Mouse (Mus musculus) kidney, embryonic 16.5 days (tissue): ENCODE data around the gene Rftn2. TPM values are rescaled to one million over a fixed set of nuclear protein-coding genes. Genes with fewer than 3 reads are reported as not detected.

ENCODE experiments used
- ATAC-seq: fragments of 200-750 bp; cut with Nextera tagmentation; 2 replicates; pipeline ENCODE4 v1.8.0; 2017; ENCODE audit warnings: moderate TSS enrichment; ENCODE audit not compliant: low FRiP score, low TSS enrichment
- H3K27ac ChIP-seq: fragments of 300-500 bp; sonication (generic); 2 replicates; pipeline ENCODE4 v1.5.1; 2014; ENCODE audit warnings: low read length
- H3K27me3 ChIP-seq: fragments of 300-500 bp; sonication (generic); 2 replicates; pipeline ENCODE4 v1.6.1; 2014; ENCODE audit warnings: low read length, control low read depth, mixed read lengths; ENCODE audit not compliant: insufficient read depth
- H3K36me3 ChIP-seq: fragments of 300-500 bp; sonication (generic); 2 replicates; pipeline ENCODE4 v1.6.1; 2014; ENCODE audit warnings: low read length, control low read depth, mixed read lengths; ENCODE audit not compliant: insufficient read depth
- H3K4me1 ChIP-seq: fragments of 300-500 bp; sonication (generic); 2 replicates; pipeline ENCODE4 v1.6.1; 2014; ENCODE audit warnings: low read length, control low read depth, mixed read lengths; ENCODE audit not compliant: insufficient read depth
- H3K4me2 ChIP-seq: fragments of 300-500 bp; sonication (generic); replicated peaks from 2 replicates; pipeline ENCODE4 v1.6.1; 2014; ENCODE audit warnings: low read depth, low read length
- H3K4me3 ChIP-seq: fragments of 300-500 bp; sonication (generic); 2 replicates; pipeline ENCODE4 v1.5.1; 2014; ENCODE audit warnings: mild to moderate bottlenecking, low read length
- H3K9ac ChIP-seq: fragments of 300-500 bp; sonication (generic); replicated peaks from 2 replicates; pipeline ENCODE4 v1.6.1; 2014; ENCODE audit warnings: low read length
- H3K9me3 ChIP-seq: fragments of 300-500 bp; sonication (generic); 2 replicates; pipeline ENCODE4 v1.6.1; 2016; ENCODE audit warnings: low read length, control low read depth
- WGBS: fragments of 180-500 bp; shearing (Covaris S2); extraction: QIAGEN DNeasy Blood & Tissue Kit; methylation state at CpG from one replicate; pipeline ENCODE4 v1.1.7; 2014; 5-methylcytosine and 5-hydroxymethylcytosine counted together
- polyA plus RNA-seq: library from polyadenylated mRNA; unstranded; fragments of >200 nt; fragmentation: Nextera tagmentation; extraction: Ambion mirVana; gene quantifications from 2 replicates; pipeline ENCODE4 v1.2.1, GENCODE M21; 2015

Gene Rftn2
- 7.6 and 9.0 TPM in 2 replicates for polyA plus RNA-seq

DNA sequence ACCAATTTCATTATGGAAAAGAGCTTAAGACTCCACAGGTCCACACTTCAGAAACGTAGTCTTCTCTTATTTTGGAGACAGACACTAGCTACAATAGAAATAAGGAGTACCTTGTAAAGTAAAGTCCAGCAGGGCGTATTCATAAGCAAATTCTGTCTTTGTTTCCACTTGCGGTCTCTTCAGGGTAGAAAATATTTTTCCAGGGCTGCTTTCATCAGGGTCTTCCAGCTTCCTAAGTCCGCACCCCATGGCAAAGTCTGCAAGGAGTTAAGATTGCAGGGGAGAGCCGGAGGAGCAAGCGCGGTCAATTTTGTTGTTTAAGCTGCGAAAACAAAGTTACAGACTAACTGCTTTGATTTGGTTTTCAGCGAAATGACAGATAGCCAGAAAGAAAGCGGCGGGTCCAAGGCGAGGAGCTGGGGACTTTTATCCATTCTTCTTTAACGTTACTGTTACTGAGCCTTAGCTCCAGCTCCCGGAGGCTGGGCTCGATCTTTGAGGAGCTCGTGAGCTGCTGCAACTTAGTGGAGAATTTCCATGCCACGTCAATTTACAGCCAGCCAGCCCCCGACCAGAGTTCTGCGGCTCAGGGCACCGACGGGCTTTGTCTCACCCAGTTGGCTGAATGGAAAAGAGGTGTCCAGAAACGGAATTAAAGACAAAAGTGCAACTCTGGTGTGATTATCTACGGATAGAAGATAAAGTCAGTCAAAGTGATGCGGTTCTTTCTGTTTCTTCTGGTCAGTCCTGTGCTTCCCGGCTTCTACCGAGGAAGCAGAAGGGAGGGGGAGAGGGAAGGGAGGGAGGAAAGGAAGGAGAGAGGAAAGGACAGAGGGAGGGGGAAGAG is at the start of gene Rftn2:
Gene Rftn2, minus strand, starts transcription at position 772 of the 847 bp plus-strand sequence.
- ATAC-seq = peak; percentile 78
- no peaks in the 10 kb centered on the region for H3K9me3 ChIP-seq
- H3K4me1 ChIP-seq = no peaks in the 10 kb centered on the region
- whole genome bisulfite sequencing = 3% methylated on average over 26 of the region's 26 CpGs
- H3K36me3 ChIP-seq = no peaks in the 10 kb centered on the region
- H3K27ac ChIP-seq = peak within 1 kb of the TSS; percentile 54
- peak within 1 kb of the TSS; percentile 59 for H3K4me2 ChIP-seq
- peak within 1 kb of the TSS; percentile 56 for H3K4me3 ChIP-seq
- H3K27me3 ChIP-seq = no peaks in the 10 kb centered on the region; the same call in 1 of the 2 replicates
- H3K9ac ChIP-seq = peak within 1 kb of the TSS; percentile 66

- no peaks in the 10 kb centered on the region for H3K4me1 ChIP-seq
- WGBS = 71% methylated on average over 2 of the region's 2 CpGs
- no peak overlapping the region for H3K27ac ChIP-seq
- H3K9me3 ChIP-seq = no peaks in the 10 kb centered on the region
- H3K9ac ChIP-seq = no peak overlapping the region
- no peak overlapping the region for H3K4me2 ChIP-seq
- no peaks in the 10 kb centered on the region for H3K36me3 ChIP-seq
- no peaks in the 10 kb centered on the region for H3K27me3 ChIP-seq
- no peak overlapping the region for H3K4me3 ChIP-seq
- ATAC-seq = no peak
Observed at GRCm38 (mm10) chr1:55265447-55265846, 38.9 kb upstream of the Rftn2 start.

DNA sequence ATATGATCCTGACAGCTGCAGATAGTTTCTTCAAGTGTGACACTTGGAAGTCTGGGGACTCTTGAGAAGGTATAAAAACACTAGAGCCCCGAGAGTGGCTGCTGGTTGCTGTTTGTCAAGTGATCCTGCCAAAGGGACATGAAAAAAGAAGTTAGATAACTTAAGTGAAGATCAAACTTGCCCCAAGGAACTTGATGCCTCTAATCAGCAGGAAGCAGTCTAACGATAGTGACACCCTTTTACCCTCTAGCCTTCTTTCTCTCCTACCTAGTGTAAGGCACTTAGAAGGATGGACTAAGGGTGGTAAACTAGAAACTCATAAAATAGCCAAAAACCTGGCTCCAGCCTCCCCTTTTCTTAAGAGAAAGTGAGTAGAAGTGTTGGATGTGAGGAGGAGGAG is 37.8 kb upstream of the Rftn2 start:
- no peak for ATAC-seq
- H3K36me3 ChIP-seq = no peaks in the 10 kb centered on the region
- no peaks in the 10 kb centered on the region for H3K9me3 ChIP-seq
- H3K9ac ChIP-seq = no peak overlapping the region
- no peaks in the 10 kb centered on the region for H3K27me3 ChIP-seq
- 31% methylated on average over 2 of the region's 2 CpGs for WGBS
- no peaks in the 10 kb centered on the region for H3K4me1 ChIP-seq
- no peak overlapping the region for H3K4me2 ChIP-seq
- H3K4me3 ChIP-seq = no peak overlapping the region
- H3K27ac ChIP-seq = no peak overlapping the region

GRCm38 (mm10) chr1:55246374-55246773 is 19.8 kb upstream of the Rftn2 start:
- H3K27me3 ChIP-seq = no peaks in the 10 kb centered on the region
- 0 out of 2 replicates have a peak, but pooled peaks cover 7% of the 10 kb centered on the region for H3K4me1 ChIP-seq
- H3K27ac ChIP-seq = no peak overlapping the region
- ATAC-seq = no peak
- no peaks in the 10 kb centered on the region for H3K36me3 ChIP-seq
- H3K9me3 ChIP-seq = no peaks in the 10 kb centered on the region
- no peak overlapping the region for H3K4me3 ChIP-seq
- no peak overlapping the region for H3K9ac ChIP-seq
- no peak overlapping the region for H3K4me2 ChIP-seq
- WGBS = 85% methylated on average over 2 of the region's 2 CpGs

DNA sequence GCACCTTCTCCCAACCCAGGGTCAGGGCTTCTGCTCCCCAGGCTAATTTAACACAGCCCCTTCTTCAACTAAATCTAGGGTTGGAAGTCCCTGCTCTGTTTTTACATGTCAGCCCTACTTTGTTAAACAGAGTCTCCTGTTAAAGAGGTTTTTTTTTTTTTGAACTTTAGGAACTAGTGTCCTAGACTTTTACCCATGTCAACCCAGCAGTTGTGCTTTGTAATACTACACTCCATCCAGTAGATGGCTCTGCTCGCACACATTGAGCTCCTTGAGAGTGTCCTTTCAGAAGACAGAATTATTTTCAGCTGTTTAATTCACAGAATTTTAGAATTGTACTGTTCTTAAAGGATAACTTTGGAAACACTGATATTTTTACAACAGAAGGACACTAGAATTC is 12.7 kb upstream of the Rftn2 start:
- H3K27ac ChIP-seq = no peak overlapping the region
- H3K9me3 ChIP-seq = no peaks in the 10 kb centered on the region
- H3K36me3 ChIP-seq = no peaks in the 10 kb centered on the region
- H3K4me3 ChIP-seq = peak overlapping the region; percentile 91
- WGBS = 0% methylated on average over 1 of the region's 1 CpGs
- peak overlapping the region; percentile 87 for H3K4me2 ChIP-seq
- no peaks in the 10 kb centered on the region for H3K27me3 ChIP-seq
- ATAC-seq = no peak
- H3K4me1 ChIP-seq = peaks cover 31% of the 10 kb centered on the region
- H3K9ac ChIP-seq = no peak overlapping the region

DNA sequence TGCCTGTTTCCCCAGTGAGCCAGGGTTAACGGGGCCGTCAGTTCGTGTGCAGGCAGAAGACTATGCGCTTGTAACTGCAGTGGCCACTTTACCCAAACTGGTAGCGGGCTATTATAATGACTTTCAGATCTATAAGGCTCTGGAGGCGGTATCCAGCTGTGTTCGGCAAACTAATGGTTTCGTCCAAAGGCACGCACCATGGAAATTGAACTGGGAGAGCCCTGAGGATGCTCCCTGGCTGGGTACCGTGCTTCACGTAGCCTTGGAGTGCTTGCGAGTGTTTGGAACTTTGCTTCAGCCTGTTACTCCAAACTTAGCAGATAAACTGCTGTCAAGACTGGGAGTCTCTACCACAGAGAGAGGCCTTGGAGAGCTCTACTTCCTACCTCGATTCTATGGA is 11.9 kb upstream of the Rftn2 start:
- no peaks in the 10 kb centered on the region for H3K27me3 ChIP-seq
- H3K4me2 ChIP-seq = peak overlapping the region; percentile 87
- H3K27ac ChIP-seq = no peak overlapping the region
- no peaks in the 10 kb centered on the region for H3K9me3 ChIP-seq
- H3K36me3 ChIP-seq = no peaks in the 10 kb centered on the region
- peak overlapping the region; percentile 76 for H3K9ac ChIP-seq
- H3K4me1 ChIP-seq = peaks cover 31% of the 10 kb centered on the region
- H3K4me3 ChIP-seq = peak overlapping the region; percentile 91
- WGBS = 33% methylated on average over 13 of the region's 13 CpGs
- no peak for ATAC-seq

- Histone ChIP-seq H3K4me1 (peaks cover 31% of the 10 kb centered on the region), H3K27ac (peak overlapping the region; percentile 72), H3K9ac (peak overlapping the region; percentile 76), H3K36me3 (no peaks in the 10 kb centered on the region), H3K4me3 (peak overlapping the region; percentile 91), H3K27me3 (no peaks in the 10 kb centered on the region), H3K9me3 (no peaks in the 10 kb centered on the region), H3K4me2 (peak overlapping the region; percentile 87)
- 0% methylated on average over 23 of the region's 23 CpGs for WGBS
- ATAC-seq = peak; percentile 62
Observed at GRCm38 (mm10) chr1:55237643-55238161, 11.1 kb upstream of the Rftn2 start.

GRCm38 (mm10) chr1:55236890-55237642 is 10.5 kb upstream of the Rftn2 start, which contains the start of gene Mars2:
Gene Mars2 (plus strand): TSS chr1:55237177.
- peak; percentile 99 for ATAC-seq
- under 1% methylated on average over 82 of the region's 82 CpGs for WGBS

GRCm38 (mm10) chr1:55236487-55236886 is 9.9 kb upstream of the Rftn2 start:
- H3K4me2 ChIP-seq = peak overlapping the region; percentile 87
- 0 out of 2 replicates have a peak, but pooled peaks have one; percentile 1 for ATAC-seq
- WGBS = 34% methylated on average over 5 of the region's 5 CpGs
- H3K27me3 ChIP-seq = no peaks in the 10 kb centered on the region
- H3K27ac ChIP-seq = 0 out of 2 replicates have a peak overlapping the region, but pooled peaks have one; percentile 43
- H3K9ac ChIP-seq = peak overlapping the region; percentile 13
- no peaks in the 10 kb centered on the region for H3K9me3 ChIP-seq
- H3K36me3 ChIP-seq = no peaks in the 10 kb centered on the region
- peaks cover 25% of the 10 kb centered on the region for H3K4me1 ChIP-seq
- peak overlapping the region; percentile 91 for H3K4me3 ChIP-seq

More at GRCm38 (mm10) chr1:55236890-55237642, 10.5 kb upstream of the Rftn2 start, which contains the start of gene Mars2:
- Histone ChIP-seq H3K27me3 (no peaks in the 10 kb centered on the region), H3K9ac (peak within 1 kb of the TSS; percentile 76), H3K9me3 (no peaks in the 10 kb centered on the region), H3K4me1 (peaks cover 29% of the 10 kb centered on the region), H3K4me2 (peak within 1 kb of the TSS; percentile 87), H3K36me3 (no peaks in the 10 kb centered on the region), H3K27ac (peak within 1 kb of the TSS; percentile 72), H3K4me3 (peak within 1 kb of the TSS; percentile 91)
